Mouse (Mus musculus): ENCODE results near the gene Ptprd. TPM values are rescaled to one million over a fixed set of nuclear protein-coding genes. Genes with fewer than 3 reads are reported as not detected.
"Not testable (repeated sequence)": the region's sequence is repeated elsewhere in the genome, so short reads cannot be mapped to it uniquely, and the experiment has no call there.

Ptprd gene
- polyA plus RNA-seq, 1 experiment from 2014 or later: 51.4 TPM

- no peak overlapping the region for H3K4me3 ChIP-seq (replicated peaks)
- no peak for ATAC-seq
- no peak overlapping the region for H3K9ac ChIP-seq (replicated peaks)
- H3K27ac ChIP-seq: no peak overlapping the region
- WGBS: 69% methylated on average over 5 of the region's 5 CpGs
- H3K4me1 ChIP-seq (replicated peaks): no peaks in the 10 kb centered on the region
- no peaks in the 10 kb centered on the region for H3K27me3 ChIP-seq
- no peaks in the 10 kb centered on the region for H3K9me3 ChIP-seq
- H3K4me2 ChIP-seq (replicated peaks): no peak overlapping the region
- no peaks in the 10 kb centered on the region for H3K36me3 ChIP-seq
Observed at GRCm38 (mm10) chr4:77861269-77861668, 350.5 kb downstream of the Ptprd start.

- H3K27me3 ChIP-seq; H3K4me3 ChIP-seq (replicated peaks); H3K4me2 ChIP-seq (replicated peaks); H3K36me3 ChIP-seq; H3K9ac ChIP-seq (replicated peaks); H3K27ac ChIP-seq; ATAC-seq; H3K4me1 ChIP-seq (replicated peaks); H3K9me3 ChIP-seq: not testable (repeated sequence)
- WGBS: 91% methylated on average over 1 of the region's 1 CpGs
Observed at GRCm38 (mm10) chr4:77797391-77797790, 414.4 kb downstream of the Ptprd start.

GRCm38 (mm10) chr4:77777237-77777636, 434.5 kb downstream of the Ptprd start:
- no peaks in the 10 kb centered on the region for H3K9me3 ChIP-seq
- 91% methylated on average over 2 of the region's 2 CpGs for WGBS
- no peak overlapping the region for H3K4me3 ChIP-seq (replicated peaks)

GRCm38 (mm10) chr4:77763790-77764189, 448.0 kb downstream of the Ptprd start:
- 79% methylated on average over 1 of the region's 1 CpGs for whole genome bisulfite sequencing
- no peak overlapping the region for H3K9ac ChIP-seq (replicated peaks)

More at GRCm38 (mm10) chr4:77777237-77777636, 434.5 kb downstream of the Ptprd start:
- no peak for ATAC-seq
- Histone ChIP-seq H3K4me1 (replicated peaks) (no peaks in the 10 kb centered on the region), H3K27me3 (no peaks in the 10 kb centered on the region), H3K27ac (no peak overlapping the region), H3K36me3 (no peaks in the 10 kb centered on the region), H3K4me2 (replicated peaks) (no peak overlapping the region), H3K9ac (replicated peaks) (no peak overlapping the region)

GRCm38 (mm10) chr4:77743391-77743790, 468.4 kb downstream of the Ptprd start:
- Histone ChIP-seq H3K36me3 (no peaks in the 10 kb centered on the region), H3K9me3 (no peaks in the 10 kb centered on the region), H3K9ac (replicated peaks) (no peak overlapping the region), H3K4me3 (replicated peaks) (no peak overlapping the region), H3K27me3 (no peaks in the 10 kb centered on the region), H3K4me1 (replicated peaks) (no peaks in the 10 kb centered on the region), H3K27ac (no peak overlapping the region), H3K4me2 (replicated peaks) (no peak overlapping the region)
- 87% methylated on average over 2 of the region's 2 CpGs for WGBS
- no peak for ATAC-seq

More at GRCm38 (mm10) chr4:77763790-77764189, 448.0 kb downstream of the Ptprd start:
- no peaks in the 10 kb centered on the region for H3K9me3 ChIP-seq
- no peak overlapping the region for H3K27ac ChIP-seq
- H3K4me2 ChIP-seq (replicated peaks): no peak overlapping the region
- no peaks in the 10 kb centered on the region for H3K4me1 ChIP-seq (replicated peaks)
- H3K27me3 ChIP-seq: no peaks in the 10 kb centered on the region
- H3K36me3 ChIP-seq: no peaks in the 10 kb centered on the region
- no peak overlapping the region for H3K4me3 ChIP-seq (replicated peaks)
- ATAC-seq: no peak

GRCm38 (mm10) chr4:77721908-77722307, 489.9 kb downstream of the Ptprd start:
- ATAC-seq: no peak
- Histone ChIP-seq H3K9ac (replicated peaks) (no peak overlapping the region), H3K27me3 (no peaks in the 10 kb centered on the region), H3K4me2 (replicated peaks) (no peak overlapping the region), H3K4me3 (replicated peaks) (no peak overlapping the region), H3K36me3 (no peaks in the 10 kb centered on the region), H3K27ac (peak overlapping the region; percentile 35; the same call in 1 of the 2 replicates), H3K4me1 (replicated peaks) (0 out of 2 replicates have a peak, but pooled peaks cover 4% of the 10 kb centered on the region), H3K9me3 (no peaks in the 10 kb centered on the region)
- 59% methylated on average over 6 of the region's 6 CpGs for WGBS

- 0 out of 2 replicates have a peak, but pooled peaks cover 4% of the 10 kb centered on the region for H3K4me1 ChIP-seq (replicated peaks)
- no peak overlapping the region for H3K27ac ChIP-seq
- H3K27me3 ChIP-seq: no peaks in the 10 kb centered on the region
- H3K9me3 ChIP-seq: no peaks in the 10 kb centered on the region
- ATAC-seq: no peak
- WGBS: 68% methylated on average over 2 of the region's 2 CpGs
- no peaks in the 10 kb centered on the region for H3K36me3 ChIP-seq
- no peak overlapping the region for H3K9ac ChIP-seq (replicated peaks)
- H3K4me2 ChIP-seq (replicated peaks): no peak overlapping the region
- H3K4me3 ChIP-seq (replicated peaks): no peak overlapping the region
Observed at GRCm38 (mm10) chr4:77717792-77718191, 494.0 kb downstream of the Ptprd start.

- 84% methylated on average over 2 of the region's 2 CpGs for WGBS
- Histone ChIP-seq H3K4me3 (replicated peaks) (no peak overlapping the region), H3K9me3 (no peaks in the 10 kb centered on the region), H3K27ac (no peak overlapping the region), H3K4me1 (replicated peaks) (no peaks in the 10 kb centered on the region), H3K9ac (replicated peaks) (no peak overlapping the region), H3K27me3 (no peaks in the 10 kb centered on the region), H3K4me2 (replicated peaks) (no peak overlapping the region), H3K36me3 (no peaks in the 10 kb centered on the region)
- no peak for ATAC-seq
Observed at GRCm38 (mm10) chr4:77710231-77710630, 501.5 kb downstream of the Ptprd start.

GRCm38 (mm10) chr4:77698294-77698693, 513.5 kb downstream of the Ptprd start:
- Histone ChIP-seq H3K4me2 (replicated peaks) (no peak overlapping the region), H3K27me3 (no peaks in the 10 kb centered on the region), H3K4me1 (replicated peaks) (no peaks in the 10 kb centered on the region), H3K27ac (no peak overlapping the region), H3K9me3 (no peaks in the 10 kb centered on the region), H3K36me3 (no peaks in the 10 kb centered on the region), H3K4me3 (replicated peaks) (no peak overlapping the region), H3K9ac (replicated peaks) (no peak overlapping the region)
- 57% methylated on average over 2 of the region's 2 CpGs for WGBS
- no peak for ATAC-seq

GRCm38 (mm10) chr4:77675798-77676197, 536.0 kb downstream of the Ptprd start:
- Histone ChIP-seq H3K27me3 (no peaks in the 10 kb centered on the region), H3K4me1 (replicated peaks) (no peaks in the 10 kb centered on the region), H3K9ac (replicated peaks) (no peak overlapping the region), H3K36me3 (no peaks in the 10 kb centered on the region), H3K4me3 (replicated peaks) (no peak overlapping the region), H3K27ac (no peak overlapping the region), H3K9me3 (no peaks in the 10 kb centered on the region), H3K4me2 (replicated peaks) (no peak overlapping the region)
- 68% methylated on average over 1 of the region's 1 CpGs for WGBS
- ATAC-seq: no peak

- Histone ChIP-seq H3K27me3 (no peaks in the 10 kb centered on the region), H3K36me3 (no peaks in the 10 kb centered on the region), H3K27ac (no peak overlapping the region), H3K4me1 (replicated peaks) (no peaks in the 10 kb centered on the region), H3K4me3 (replicated peaks) (no peak overlapping the region), H3K9ac (replicated peaks) (no peak overlapping the region), H3K4me2 (replicated peaks) (no peak overlapping the region), H3K9me3 (no peaks in the 10 kb centered on the region)
- WGBS: 93% methylated on average over 2 of the region's 2 CpGs
- ATAC-seq: no peak
Observed at GRCm38 (mm10) chr4:77664761-77665160, 547.0 kb downstream of the Ptprd start.

GRCm38 (mm10) chr4:77662309-77662708, 549.5 kb downstream of the Ptprd start:
- Histone ChIP-seq H3K27me3 (no peaks in the 10 kb centered on the region), H3K9me3 (no peaks in the 10 kb centered on the region), H3K4me2 (replicated peaks) (no peak overlapping the region), H3K27ac (no peak overlapping the region), H3K4me1 (replicated peaks) (no peaks in the 10 kb centered on the region), H3K9ac (replicated peaks) (no peak overlapping the region), H3K4me3 (replicated peaks) (no peak overlapping the region), H3K36me3 (no peaks in the 10 kb centered on the region)
- 93% methylated on average over 1 of the region's 1 CpGs for WGBS
- ATAC-seq: no peak

- 73% methylated on average over 1 of the region's 1 CpGs for WGBS
Observed at GRCm38 (mm10) chr4:77655669-77656068, 556.1 kb downstream of the Ptprd start.

More at GRCm38 (mm10) chr4:77655669-77656068, 556.1 kb downstream of the Ptprd start:
- no peak overlapping the region for H3K4me3 ChIP-seq (replicated peaks)
- no peak overlapping the region for H3K9ac ChIP-seq (replicated peaks)
- H3K9me3 ChIP-seq: no peaks in the 10 kb centered on the region
- no peaks in the 10 kb centered on the region for H3K36me3 ChIP-seq
- no peak for ATAC-seq
- H3K27me3 ChIP-seq: no peaks in the 10 kb centered on the region
- no peak overlapping the region for H3K4me2 ChIP-seq (replicated peaks)
- H3K4me1 ChIP-seq (replicated peaks): no peaks in the 10 kb centered on the region
- H3K27ac ChIP-seq: no peak overlapping the region

Data from midbrain, embryonic 13.5 days (tissue).